Mouse (Mus musculus) lung, adult 2 months (tissue): ENCODE measurements at regions not wholly inside any gene's neighbourhood (a gene's known extent, or its start where the extent isn't known, plus 50 kb on each side); places are given as distances from the start of the nearest gene placed in this dataset.

Source experiments
- DNase-seq: peaks from one replicate; pipeline ENCODE4 v3.0.0; 2022
- H3K4me1 ChIP-seq: fragments of 200-500 bp; 2 replicates; pipeline ENCODE4 v1.6.1; 2011; ENCODE audit warnings: low read length; ENCODE audit not compliant: control insufficient read depth, insufficient read depth
- H3K4me3 ChIP-seq: fragments of 200-500 bp; replicated peaks from 2 replicates; pipeline ENCODE3; 2011; ENCODE audit warnings: low read depth, mild to moderate bottlenecking, control low read depth, low read length; ENCODE audit errors: extremely low read depth
- CTCF ChIP-seq: fragments of 200-500 bp; IDR thresholded peaks from 2 replicates; pipeline ENCODE4 v1.5.1; 2011; ENCODE audit warnings: mild to moderate bottlenecking, low read length, control low read depth; ENCODE audit not compliant: insufficient read depth
- POLR2A ChIP-seq: fragments of 200-500 bp; IDR thresholded peaks from 2 replicates; pipeline ENCODE4 v1.6.1; 2011; ENCODE audit warnings: low read depth, mild to moderate bottlenecking, control low read depth, low read length, borderline replicate concordance; ENCODE audit errors: extremely low read depth
- WGBS: fragments of 180-500 bp; shearing (Covaris S2); methylation state at CpG from one replicate; pipeline ENCODE4 v1.1.7; 2018; 5-methylcytosine and 5-hydroxymethylcytosine counted together

DNA sequence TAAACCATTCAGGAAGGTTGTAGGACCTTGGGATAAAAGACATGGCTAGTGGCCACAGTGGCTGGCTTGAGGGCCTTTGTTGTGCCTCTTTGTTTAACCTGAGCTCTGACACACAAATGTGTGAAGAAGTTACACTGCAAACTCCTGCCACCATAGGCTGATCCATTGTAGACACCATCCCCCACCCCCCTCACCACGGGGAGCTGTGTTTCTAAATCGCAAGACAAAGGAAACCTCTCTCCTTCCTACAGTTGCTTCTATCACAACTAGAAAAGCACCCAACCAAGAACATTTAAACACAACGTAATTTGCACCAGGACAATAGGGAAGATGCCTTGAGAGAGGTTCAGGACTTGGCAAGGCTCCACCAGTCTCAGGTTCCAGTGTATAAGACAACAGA, 97.1 kb upstream of the Dap start:
- no peak for DNase-seq
- TF ChIP-seq POLR2A = no peak
- TF ChIP-seq CTCF = no peak
- Histone ChIP-seq H3K4me1 (no peaks in the 10 kb centered on the region), H3K4me3 (no peak overlapping the region)
- WGBS = 54% methylated on average over 3 of the region's 3 CpGs

GRCm38 (mm10) chr15:31134891-31135290, 89.2 kb upstream of the Dap start:
- DNase-seq = no peak
- 70% methylated on average over 7 of the region's 7 CpGs for WGBS
- no peak overlapping the region for H3K4me3 ChIP-seq
- no peak for TF ChIP-seq POLR2A
- TF ChIP-seq CTCF = no peak
- H3K4me1 ChIP-seq = no peaks in the 10 kb centered on the region

- Histone ChIP-seq H3K4me1 (no peaks in the 10 kb centered on the region), H3K4me3 (no peak overlapping the region)
- TF ChIP-seq POLR2A (no peak), CTCF (no peak)
- DNase-seq = no peak
- 68% methylated on average over 6 of the region's 6 CpGs for WGBS
Measured at GRCm38 (mm10) chr15:31138637-31139036, 85.5 kb upstream of the Dap start.

GRCm38 (mm10) chr15:31141750-31142149, 82.4 kb upstream of the Dap start:
- no peak for DNase-seq
- Histone ChIP-seq H3K4me1 (no peaks in the 10 kb centered on the region), H3K4me3 (no peak overlapping the region)
- 62% methylated on average over 4 of the region's 4 CpGs for WGBS
- TF ChIP-seq POLR2A (no peak), CTCF (no peak)

DNA sequence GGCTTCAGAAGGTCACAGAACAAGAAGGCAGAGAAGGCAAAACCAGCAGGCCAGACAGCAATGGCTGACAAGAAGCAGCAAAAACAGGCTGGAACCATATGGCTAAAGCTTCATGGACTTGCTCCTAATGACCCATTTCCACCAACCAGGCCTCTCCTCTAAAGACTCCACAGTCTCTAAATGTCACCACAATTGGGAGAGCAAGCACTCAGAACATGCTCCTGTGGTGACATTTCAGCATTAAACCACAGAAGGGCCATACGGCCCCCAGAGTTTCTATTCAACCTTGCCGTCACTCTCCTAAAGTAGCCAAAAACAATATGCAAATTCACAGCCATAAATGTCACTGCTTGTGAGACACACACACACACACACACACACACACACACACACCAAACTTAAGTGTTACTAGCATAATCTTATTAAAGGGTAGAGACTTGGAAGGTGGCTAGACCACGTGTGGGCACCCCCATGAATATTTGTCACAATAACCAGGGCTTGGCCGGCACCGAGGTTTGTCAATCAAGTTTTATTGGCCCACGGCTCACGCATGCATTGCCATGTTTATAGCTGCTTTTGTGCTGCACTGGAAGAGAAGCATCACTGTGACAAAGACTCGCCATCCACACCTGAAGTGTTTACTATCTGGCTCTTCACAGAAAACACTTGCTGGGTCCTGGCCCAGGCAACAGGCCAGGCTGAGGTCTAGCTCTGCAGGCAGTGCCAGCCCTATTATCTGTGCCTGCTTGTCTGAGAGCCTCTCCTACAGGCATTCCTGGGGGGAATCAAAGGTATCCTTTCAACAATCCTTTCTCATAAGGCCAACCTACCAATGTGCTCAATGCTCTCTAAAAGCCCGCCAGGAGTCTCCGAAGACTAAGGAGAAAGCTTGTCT, 75.6 kb upstream of the Dap start:
- Histone ChIP-seq H3K4me3 (no peak overlapping the region), H3K4me1 (no peaks in the 10 kb centered on the region)
- TF ChIP-seq CTCF = no peak
- no peak for TF ChIP-seq POLR2A
- WGBS = 87% methylated on average over 10 of the region's 10 CpGs
- no peak for DNase-seq

DNA sequence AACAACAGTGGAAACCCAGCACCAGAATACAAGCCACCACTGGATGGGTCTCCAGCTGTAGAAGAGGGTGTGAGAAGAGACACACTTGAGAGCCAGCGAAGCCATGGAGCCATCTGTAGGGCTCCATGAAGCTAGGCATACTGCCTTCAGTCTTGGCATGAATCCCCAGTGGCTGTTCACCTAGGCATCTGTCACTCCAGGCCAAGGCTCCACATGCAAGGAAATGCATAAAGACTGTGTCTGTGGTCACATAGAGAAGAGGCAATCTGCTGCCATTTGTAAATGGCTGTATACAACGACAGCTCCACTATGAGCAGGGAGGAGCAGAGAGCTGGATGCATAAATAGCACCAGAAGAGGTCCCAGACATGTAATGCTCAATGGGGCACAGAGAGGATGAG, 74.3 kb upstream of the Dap start:
- no peak overlapping the region for H3K4me3 ChIP-seq
- TF ChIP-seq POLR2A = no peak
- no peak for TF ChIP-seq CTCF
- no peak for DNase-seq
- 78% methylated on average over 2 of the region's 2 CpGs for WGBS
- H3K4me1 ChIP-seq = no peaks in the 10 kb centered on the region

DNA sequence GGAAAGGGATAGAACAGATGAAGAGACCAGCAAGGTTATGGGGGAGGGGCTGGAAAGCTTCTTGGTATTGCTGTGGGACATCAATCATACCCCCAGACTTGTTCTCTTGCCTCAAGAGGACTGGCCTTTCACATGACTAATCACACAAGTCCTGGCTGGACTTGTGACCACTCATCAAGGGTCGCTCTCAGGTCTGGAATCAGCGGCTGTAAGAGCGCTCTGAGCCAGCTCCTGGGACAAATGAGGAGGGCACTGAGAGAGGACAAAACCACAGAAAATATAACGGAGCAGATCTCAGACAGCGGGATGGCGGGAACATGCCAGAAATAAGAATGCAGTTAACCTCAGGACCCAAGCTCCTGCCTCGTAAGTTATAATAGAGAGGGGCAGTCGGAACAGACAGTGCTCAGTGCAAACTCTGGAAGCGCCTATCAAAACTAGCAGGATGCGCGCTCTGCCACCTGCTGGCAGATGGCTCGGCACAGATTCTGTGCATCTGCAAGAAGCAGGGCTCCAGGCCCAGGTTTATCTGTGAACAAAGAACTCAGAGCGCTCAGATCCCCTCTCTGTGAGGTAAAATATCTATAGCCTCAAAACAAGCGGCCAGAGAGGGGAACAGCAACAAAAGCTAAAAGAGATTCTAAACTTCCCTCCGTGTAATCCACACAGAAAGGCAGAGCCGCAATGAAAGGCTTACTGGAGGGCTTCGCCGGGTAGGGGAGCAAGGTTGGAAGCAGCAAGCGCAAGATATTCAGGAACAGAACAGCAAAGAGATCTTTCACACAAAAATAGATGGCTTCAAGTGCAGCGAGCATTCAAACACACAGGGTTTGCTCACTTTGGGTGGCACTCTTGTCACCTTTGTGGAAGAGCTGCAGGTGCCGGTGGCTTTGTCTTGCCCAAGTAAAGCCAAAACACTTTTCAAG, 73.3 kb upstream of the Dap start:
- Histone ChIP-seq H3K4me3 (no peak overlapping the region), H3K4me1 (no peaks in the 10 kb centered on the region)
- TF ChIP-seq CTCF = peak; percentile 65
- no peak for TF ChIP-seq POLR2A
- 47% methylated on average over 21 of the region's 21 CpGs for WGBS
- peak; percentile 33 for DNase-seq

DNA sequence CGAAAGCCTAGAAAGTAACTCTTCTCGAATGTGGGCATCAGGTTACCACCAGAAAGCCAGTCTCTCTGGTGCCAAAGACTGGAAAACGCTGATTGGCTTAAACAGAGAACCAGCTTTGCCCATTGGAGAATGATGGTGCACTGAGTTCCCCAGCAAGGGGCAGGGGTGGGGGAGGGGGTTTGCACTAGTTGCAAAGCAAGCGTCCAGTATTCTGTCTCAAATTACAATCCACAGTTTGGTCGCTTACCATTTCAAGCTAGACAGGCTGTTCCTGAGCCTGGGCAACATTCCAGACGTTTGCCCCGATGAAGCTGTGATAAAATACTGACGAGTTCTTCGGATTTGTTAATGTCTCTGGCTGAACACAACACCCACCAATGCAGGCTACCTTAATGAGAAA, 69.0 kb upstream of the Dap start:
- H3K4me1 ChIP-seq = no peaks in the 10 kb centered on the region
- no peak for TF ChIP-seq CTCF
- 33% methylated on average over 9 of the region's 9 CpGs for WGBS
- H3K4me3 ChIP-seq = no peak overlapping the region
- no peak for DNase-seq

DNA sequence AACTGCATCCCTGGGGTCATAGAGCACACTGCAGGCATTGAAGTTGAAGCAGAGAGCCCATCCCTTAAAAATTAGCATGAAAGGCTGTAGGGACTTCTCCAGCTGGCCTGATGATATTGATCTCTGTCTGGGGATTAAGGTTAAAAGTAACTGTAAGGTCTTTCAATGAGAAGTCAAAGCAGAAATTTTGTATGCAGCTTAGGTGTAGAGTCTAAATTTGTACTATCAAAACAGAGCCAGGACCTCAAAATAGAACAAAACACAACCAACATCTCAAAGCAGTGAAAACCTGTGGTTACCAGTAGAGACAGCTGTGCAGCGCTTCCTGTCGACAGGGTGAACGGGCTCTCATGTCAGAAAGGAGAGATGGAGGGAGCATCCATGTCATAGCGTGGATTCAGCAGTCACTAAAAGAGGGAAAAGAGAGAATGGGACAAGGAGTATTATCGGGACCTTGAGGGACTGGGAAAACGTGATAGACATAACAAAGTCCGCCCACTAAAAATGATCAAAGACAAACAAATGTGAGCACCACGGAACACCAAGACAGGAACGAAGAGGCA, 57.5 kb upstream of the Dap start:
- no peak for DNase-seq
- 49% methylated on average over 9 of the region's 9 CpGs for WGBS

GRCm38 (mm10) chr15:31167506-31167905, 56.6 kb upstream of the Dap start:
- no peak for DNase-seq
- H3K4me1 ChIP-seq = no peaks in the 10 kb centered on the region
- TF ChIP-seq CTCF = no peak
- no peak for TF ChIP-seq POLR2A
- H3K4me3 ChIP-seq = no peak overlapping the region
- WGBS = 72% methylated on average over 5 of the region's 5 CpGs

More for the DNA sequence above, 57.5 kb upstream of the Dap start:
- H3K4me3 ChIP-seq = no peak overlapping the region
- no peaks in the 10 kb centered on the region for H3K4me1 ChIP-seq
- TF ChIP-seq POLR2A = no peak
- no peak for TF ChIP-seq CTCF
